Mouse (Mus musculus) heart, postnatal 4 days (tissue): ENCODE data around the gene Aspg. TPM values are rescaled to one million over a fixed set of nuclear protein-coding genes. Genes with fewer than 3 reads are reported as not detected.

Source experiments
- DNase-seq: peaks from one replicate; pipeline ENCODE4 v3.0.0; 2021
- total RNA-seq, 2 experiments: library from RNA; stranded (reverse); gene quantifications; 2 replicates each; pipeline ENCODE4 v1.2.3; 2021

Aspg gene
- total RNA-seq: under 1 TPM; 0.20 to 0.26 TPM

GRCm38 (mm10) chr12:112106541-112106971 lies at the start of gene Aspg:
Gene Aspg (plus strand): TSS chr12:112106679.
- peak; percentile 35 for DNase-seq

- DNase-seq: peak; percentile 89
Observed at GRCm38 (mm10) chr12:112077651-112078050, 28.8 kb upstream of the Aspg start.

- DNase-seq: no peak
Observed at GRCm38 (mm10) chr12:112079911-112080310, 26.6 kb upstream of the Aspg start.

- no peak for DNase-seq
Observed at GRCm38 (mm10) chr12:112080911-112081310, 25.6 kb upstream of the Aspg start.

GRCm38 (mm10) chr12:112082241-112082640 lies 24.2 kb upstream of the Aspg start:
- DNase-seq: no peak

- DNase-seq: no peak
Observed at GRCm38 (mm10) chr12:112086250-112086649, 20.2 kb upstream of the Aspg start.

GRCm38 (mm10) chr12:112086726-112087125 lies 19.8 kb upstream of the Aspg start:
- DNase-seq: no peak

- no peak for DNase-seq
Observed at GRCm38 (mm10) chr12:112088609-112089324, 17.7 kb upstream of the Aspg start.

GRCm38 (mm10) chr12:112091054-112091453 lies 15.4 kb upstream of the Aspg start:
- DNase-seq: peak; percentile 76

GRCm38 (mm10) chr12:112094261-112094880 lies 12.1 kb upstream of the Aspg start:
- DNase-seq: no peak

GRCm38 (mm10) chr12:112096051-112096732 lies 10.3 kb upstream of the Aspg start:
- DNase-seq: peak; percentile 69

- no peak for DNase-seq
Observed at GRCm38 (mm10) chr12:112096733-112097117, 9.8 kb upstream of the Aspg start.

GRCm38 (mm10) chr12:112100106-112100505 lies 6.4 kb upstream of the Aspg start:
- DNase-seq: no peak

GRCm38 (mm10) chr12:112101045-112101444 lies 5.4 kb upstream of the Aspg start:
- no peak for DNase-seq

- DNase-seq: no peak
Observed at GRCm38 (mm10) chr12:112103179-112103578, 3.3 kb upstream of the Aspg start.

GRCm38 (mm10) chr12:112104890-112105289 lies 1.6 kb upstream of the Aspg start:
- DNase-seq: no peak

- DNase-seq: no peak
Observed at GRCm38 (mm10) chr12:112107685-112108084, 1.2 kb downstream of the Aspg start.

- DNase-seq: no peak
Observed at GRCm38 (mm10) chr12:112108696-112109445, 2.4 kb downstream of the Aspg start.

- no peak for DNase-seq
Observed at GRCm38 (mm10) chr12:112109701-112110100, 3.2 kb downstream of the Aspg start.

GRCm38 (mm10) chr12:112111323-112111722 lies 4.8 kb downstream of the Aspg start:
- no peak for DNase-seq

- no peak for DNase-seq
Observed at GRCm38 (mm10) chr12:112112235-112112634, 5.8 kb downstream of the Aspg start.

GRCm38 (mm10) chr12:112112686-112113396 lies 6.4 kb downstream of the Aspg start:
- no peak for DNase-seq
